Mouse (Mus musculus) urinary bladder, postnatal 25 days (tissue): ENCODE measurements around the gene Cpox.

Experiments used
- DNase-seq: peaks from one replicate; pipeline ENCODE4 v3.0.0; 2022; ENCODE audit warnings: low spot score

Gene Cpox

DNA sequence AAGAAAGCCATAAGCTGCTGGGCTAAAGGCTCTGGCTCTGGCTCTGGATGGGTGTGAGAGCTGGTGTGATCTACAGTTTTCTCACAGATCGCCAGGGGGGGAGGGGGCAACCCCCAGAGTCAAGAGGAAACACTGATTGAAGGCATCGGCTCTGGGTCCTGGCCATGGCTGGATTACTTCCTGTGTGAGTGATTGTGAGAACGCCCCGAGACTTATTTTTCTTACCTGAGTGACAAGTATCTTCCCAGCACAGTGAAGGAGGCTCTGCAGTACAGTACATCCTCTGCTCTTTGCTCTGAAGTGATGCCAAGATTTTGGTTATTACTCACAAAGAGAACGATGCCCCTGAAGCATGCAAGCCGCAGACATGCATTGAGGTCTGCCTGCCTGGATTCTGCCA is 31.7 kb downstream of the Cpox start:
- no peak for DNase-seq

DNA sequence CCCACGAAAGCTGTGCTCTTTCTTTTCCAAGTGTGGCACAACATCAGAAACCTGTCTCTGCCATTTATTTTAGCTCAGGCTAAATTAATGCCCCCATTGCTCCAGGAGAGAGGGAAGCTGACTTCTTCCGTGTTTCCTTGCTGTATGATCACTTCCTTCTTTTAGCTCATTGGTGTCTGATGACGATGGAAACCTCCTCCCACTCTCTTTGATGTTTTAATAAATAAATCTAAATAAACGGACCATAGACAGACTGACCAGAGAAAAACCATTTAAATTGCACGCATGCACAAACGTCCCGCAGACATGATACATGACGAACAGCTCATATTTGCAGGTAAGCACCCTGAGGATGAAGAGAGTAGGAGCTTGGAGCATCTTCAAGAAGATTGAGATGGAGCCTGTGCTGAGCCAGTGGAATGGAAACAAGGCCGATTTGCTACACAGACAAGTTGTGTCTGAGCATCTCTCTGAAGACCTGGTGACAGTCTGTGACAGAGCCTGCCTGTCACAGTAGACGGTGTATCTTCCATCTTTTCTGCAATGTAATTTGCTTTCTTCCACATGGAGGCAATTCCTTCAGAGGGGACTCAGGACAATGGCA is 32.3 kb downstream of the Cpox start:
- no peak for DNase-seq

DNA sequence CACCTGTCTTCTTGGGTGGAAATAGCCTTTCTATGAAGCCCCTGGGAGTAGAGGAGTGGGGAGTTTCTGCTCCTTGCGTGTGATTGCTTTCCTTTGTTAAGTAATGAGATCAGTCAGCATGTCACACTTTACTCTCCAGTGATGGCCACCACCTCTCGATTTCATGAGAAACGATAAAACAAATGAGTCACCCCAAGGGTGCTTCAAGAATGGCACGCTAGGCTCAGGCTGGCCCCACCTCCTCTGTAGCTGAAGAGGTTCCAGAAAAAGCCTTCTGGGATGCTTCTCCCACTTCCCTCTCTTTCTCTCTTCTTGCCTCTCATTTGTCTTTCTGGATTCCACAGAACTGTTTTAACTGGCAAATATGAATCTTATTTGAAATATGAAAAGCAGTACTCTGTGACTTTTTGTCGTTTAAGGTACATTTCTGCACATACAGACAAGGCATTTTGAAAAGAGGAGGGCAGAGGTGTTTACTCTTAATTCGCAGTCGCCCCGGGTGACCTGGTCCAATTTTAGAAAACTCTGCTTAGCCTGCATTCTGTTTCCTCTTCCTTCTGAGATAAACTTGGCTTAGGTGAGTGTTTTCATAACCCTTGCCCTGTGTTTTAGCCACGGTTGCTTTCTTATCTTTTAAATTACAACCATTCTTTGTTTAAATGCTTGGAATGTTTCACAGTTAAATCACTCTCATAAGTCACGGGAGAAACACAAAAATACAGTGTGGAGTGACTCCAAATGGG is 33.5 kb downstream of the Cpox start:
- no peak for DNase-seq

DNA sequence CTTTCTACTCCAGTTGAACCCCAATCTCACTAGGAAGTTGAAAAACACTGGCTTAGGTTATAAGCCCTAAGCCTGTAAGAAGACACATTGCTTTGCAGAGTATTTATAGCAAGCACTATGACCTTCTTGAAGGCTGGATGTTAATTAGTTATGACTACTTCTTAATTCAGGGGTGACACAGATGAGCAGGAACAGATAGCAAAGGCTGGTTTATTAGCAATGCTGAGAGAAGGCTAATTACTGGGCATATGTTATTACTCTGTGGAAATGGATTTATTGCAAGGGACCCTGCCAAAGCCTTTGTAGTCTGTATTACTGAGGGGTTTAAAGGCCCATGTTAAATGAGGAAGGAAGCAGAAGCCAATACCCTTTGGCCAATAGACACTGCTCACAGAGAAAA is 34.9 kb downstream of the Cpox start:
- DNase-seq: no peak

DNA sequence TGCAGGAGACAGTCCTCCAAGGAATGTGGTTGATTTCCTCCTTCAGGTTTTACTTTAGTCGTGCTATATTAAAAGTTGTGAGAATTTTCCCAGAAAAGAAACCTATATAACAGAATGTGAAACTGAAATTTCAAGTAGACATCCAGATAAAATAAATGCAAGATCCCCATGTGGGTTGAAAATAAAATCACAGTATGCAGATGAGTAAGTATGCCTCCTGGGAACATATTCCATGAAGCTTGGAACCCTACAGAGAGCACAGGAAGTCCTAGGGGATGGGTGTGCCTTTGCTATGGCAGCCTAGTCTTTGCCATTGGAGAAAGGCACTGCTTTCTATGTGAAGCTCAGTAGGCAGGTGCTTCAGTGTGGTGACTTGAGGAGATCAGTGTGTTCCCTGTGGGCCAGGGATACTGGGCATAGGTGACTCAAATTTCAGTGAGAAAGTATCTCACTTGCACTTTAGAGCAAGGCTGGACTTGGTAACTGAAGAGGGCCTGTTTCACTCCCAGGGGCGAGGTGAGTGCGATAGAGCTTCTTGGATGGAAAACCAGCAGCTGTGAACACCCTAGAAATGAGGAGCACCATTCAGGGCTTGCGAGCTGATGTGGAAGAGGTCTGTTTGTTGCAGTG is 37.3 kb downstream of the Cpox start:
- no peak for DNase-seq

DNA sequence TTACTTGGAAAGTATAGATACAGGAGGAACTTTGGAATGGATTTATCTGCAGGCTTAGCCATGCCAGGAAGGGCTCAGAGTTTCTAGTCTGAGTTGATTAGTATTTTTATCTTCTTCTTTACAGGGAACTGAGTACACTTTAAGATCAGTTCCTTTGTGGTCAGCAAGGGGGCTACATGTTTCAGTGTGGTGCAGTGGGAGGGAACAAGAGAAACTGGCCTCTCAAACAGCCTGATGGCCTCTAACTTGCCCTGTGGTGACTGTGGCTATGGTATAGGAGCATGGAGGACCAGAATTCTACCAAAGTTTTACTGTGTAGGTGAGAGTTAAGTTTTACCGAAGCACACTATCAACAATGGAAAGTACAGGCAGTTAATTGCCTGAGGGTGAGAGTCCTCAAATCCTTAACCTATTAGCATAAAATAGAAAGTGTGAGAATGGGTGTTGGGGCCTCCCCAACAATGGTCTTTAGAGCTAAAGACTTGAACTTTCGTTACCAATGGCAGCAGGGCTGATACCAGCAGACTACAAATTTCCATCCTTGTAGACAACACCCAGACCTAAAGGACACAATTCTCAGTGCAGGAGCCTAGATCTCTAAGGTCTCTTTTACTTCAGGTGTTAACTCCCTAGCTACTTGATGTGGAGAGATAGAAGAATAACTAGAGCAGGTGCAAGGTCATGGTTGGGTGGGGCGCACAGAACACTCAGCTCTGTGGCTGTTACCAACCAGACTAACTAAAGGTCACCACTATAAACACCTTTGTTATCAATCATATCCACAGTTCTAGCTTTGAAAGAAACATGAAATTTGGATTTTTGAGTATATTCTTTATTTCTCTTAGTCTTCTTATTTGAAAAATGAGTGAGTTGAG is 38.7 kb downstream of the Cpox start:
- no peak for DNase-seq

DNA sequence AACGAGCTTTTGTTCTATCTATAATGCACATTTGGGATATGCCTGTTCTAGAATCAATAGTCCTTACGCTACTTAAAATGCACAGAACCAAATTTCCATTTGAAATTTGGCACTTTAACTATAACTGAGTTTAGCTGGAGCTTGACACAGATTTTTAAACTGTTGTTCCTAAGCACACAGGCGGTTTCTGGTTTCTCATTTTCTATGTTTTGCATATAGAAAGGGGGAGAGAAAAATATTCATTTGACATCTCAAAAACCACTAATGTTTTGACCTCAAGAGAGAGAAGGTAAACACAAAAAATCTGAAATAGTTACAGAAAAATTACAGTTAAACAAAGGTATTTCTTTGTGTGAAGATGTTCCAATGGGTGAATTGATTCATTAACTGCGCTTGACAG is 39.4 kb downstream of the Cpox start:
- no peak for DNase-seq

DNA sequence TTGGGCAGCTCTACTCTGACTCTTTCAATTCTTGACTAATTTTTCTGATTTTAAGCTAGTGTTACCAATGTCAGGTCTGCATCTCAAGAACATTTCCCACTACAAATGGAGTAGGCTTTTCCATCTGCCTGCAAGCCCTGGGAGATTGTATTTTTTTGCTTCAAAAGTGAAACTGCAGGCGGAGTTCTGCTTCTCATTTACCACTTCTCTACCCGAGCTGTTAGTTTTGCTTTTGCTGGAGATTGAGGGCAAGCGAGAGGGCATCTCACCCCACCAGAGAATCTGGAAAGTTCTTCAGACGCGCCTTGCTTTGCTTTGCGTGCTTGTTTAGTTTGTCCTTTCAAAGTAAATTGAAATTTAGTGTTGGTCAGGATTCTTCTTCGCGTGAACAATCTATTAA is 42.1 kb downstream of the Cpox start:
- no peak for DNase-seq

DNA sequence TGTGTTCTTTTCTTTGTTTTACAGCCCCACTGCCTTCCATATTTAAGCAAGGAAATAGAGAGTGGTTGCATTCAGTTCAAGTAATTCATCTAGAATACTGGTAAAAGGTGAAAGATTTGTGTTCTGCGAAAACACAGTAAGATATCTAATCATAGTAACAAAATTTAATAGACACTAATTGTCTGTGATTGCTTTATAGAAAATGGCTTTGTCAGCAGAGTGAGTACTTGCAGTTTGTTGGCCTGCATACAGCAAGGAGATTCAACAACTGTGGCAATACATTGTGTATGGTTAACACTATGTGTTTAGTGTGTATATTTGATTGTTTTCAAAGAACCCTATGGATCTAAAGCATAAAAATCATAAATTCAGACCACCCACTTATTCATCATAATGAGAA is 43.0 kb downstream of the Cpox start:
- DNase-seq: no peak

DNA sequence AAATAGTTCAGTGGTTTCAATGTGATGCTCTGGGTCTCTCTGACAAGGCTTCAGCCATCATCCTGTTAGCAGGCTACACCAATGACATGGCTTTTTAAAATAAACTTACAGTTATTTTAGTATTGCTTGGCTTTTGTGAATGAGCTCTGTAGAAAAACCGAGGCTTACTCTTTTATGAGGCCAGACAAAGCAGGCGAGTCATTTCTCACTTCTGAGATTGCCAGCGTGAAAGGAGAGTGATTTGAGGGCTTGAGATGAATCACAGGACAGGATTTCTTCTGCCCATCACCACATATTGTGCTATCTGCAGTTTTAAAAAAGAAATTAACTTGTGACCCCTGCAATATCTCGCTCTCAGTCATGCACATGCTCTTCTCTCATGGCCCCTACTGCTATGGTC is 44.9 kb downstream of the Cpox start:
- DNase-seq: no peak

DNA sequence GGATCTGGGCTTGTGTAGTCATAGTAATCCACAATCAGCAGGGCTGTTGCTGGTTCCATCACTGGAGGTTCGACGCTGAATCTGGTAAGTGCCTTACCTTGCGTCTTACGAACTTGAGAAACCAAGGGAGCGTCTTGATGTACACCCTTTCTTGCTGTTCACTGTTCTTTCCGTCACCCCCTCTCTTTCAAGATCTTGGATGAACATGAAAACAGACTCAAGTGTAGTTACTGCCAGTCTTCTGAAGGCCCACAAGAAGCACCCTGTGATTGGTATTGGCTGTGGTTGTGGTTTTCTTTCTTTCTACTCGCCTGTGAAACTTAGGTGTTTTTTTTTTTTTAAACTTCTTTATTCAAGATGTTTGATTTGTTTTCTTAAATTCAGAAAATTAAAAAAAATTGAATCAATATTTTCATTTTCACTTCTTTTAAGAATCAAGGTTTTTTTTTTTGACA is 48.6 kb downstream of the Cpox start, which contains the start of gene Gpr15:
Gene Gpr15 (minus strand): TSS at position 405 of the 455 bp plus-strand sequence.
- no peak for DNase-seq

DNA sequence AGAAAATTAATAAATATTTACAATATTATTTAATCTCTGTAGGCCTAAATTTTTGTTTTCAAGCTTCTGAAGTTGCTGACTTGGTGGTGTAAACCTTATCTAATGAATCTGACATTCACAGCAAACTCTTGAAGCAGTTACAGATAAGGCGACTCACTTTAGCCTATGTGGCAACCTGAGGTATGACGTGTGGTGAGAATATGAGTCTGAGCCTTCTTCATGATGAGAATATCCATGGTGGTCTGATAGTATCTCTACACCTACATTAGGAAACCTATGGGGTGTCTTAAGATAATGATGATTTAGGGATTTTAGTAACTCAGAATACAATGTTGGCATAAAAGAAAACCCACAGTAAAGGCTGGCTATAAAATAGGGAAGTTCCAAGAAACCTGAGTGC is 52.2 kb downstream of the Cpox start:
- no peak for DNase-seq

DNA sequence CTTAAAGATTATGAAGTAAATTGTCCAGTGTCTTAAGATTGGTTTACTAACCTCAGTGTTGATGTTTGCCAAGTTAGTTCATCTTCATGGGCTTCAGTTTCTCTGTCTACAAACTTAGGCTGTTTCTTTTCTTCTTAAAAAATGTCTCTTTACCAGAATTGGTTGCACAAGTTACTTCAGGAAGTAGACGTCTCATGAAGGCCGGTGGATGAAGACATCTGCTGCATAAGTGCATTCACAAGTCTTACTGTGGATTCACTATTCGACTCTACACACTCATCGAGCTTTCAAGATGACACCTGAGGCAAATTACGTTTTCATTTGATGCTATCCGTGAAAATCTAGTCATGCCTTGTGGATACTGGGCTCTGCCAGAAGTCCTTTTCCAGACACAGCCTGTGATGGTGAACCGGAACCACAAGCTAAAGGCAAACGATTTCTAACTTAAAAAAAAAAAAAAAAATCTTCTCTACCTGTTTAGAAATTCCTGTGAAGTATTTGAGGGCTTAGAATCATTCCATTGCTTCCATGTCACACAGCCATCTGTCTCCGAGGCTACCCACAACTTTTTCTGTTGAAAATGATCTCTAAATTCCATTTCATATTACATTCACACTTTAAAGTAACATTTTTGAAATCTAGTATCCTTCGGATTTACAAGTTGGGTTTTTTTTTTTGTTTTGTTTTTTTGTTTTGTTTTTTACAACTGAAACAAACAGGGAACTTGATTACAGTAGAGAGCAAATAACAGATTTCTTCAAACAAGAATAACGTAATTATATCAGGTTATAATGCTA is 56.8 kb downstream of the Cpox start:
- no peak for DNase-seq

DNA sequence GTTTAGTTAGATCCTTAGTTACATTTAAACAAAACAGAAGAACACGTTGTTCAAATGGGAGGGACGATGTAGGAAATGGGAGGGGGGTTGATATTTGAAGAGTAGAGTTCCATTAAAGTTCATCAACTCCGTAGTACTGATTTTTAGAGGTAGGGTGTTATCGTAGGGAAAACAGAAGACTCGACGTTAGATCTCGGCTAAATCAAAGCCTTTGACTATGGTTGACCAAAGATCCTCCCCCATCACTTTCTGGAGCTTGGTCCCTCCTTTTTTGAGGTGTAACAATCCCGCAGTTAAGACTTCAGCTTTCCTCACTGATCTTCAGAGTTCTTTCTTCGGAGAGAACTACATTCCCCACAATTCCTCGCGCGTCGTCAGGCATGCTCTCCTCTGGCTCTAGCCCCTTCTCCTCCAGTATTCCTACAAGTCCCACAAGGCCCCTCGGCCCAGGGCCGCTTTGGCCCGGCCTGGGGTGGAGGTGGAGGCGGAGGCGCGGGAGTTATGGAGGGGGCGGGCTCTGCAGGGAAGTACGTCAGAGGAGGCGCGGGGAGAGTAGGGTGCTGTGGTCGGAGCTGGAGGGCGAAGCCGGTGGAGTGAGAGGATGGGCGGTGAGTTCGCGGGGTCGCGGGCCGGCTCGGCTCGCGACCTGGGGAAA is 57.5 kb downstream of the Cpox start, which contains the start of gene Cldnd1:
Gene Cldnd1 (plus strand): TSS at position 434 of the 655 bp plus-strand sequence.
- peak; percentile 87 for DNase-seq

DNA sequence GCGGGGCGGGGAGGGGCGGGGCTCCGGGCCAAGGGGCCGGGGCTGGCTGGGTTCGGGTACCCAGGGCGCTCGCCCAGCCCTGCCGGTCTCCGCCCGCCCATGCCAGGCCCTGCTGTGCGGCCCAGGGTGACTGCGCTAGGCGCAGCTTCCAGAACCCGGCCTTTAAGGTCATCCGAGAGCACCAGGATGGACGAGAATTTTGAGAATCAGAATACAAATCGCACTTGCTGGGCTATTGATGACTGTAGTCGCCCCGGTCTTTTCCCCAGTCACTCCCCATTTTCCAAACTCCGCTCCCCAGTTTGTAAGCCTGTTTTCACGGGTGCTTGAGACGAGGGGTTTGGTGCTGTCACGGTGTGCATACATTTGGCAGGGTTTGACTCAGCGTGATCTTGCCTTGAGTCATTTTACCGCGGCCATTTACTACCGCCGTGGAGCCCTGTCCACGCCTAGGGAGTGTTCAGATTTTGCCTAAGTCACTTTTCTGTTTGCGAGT is 58.1 kb downstream of the Cpox start:
- DNase-seq: peak; percentile 42

DNA sequence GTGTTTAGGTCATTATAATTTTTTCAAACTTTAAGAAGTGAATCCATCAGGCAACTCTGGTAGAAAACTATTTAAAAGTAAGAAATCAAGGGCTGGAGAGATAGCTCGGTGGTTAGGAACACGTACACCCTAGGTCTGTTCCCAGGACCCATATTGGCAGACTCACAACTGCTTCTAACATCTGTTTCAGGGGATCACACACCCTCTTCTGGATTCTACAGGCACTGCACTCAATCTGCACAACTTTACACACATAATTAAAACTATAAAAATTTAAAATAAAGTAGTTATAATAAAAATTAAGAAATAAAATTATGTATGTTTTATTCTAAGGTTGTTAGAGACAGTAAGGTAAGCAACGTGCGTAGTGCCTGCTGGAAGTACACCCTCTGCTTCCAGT is 68.1 kb downstream of the Cpox start:
- no peak for DNase-seq

DNA sequence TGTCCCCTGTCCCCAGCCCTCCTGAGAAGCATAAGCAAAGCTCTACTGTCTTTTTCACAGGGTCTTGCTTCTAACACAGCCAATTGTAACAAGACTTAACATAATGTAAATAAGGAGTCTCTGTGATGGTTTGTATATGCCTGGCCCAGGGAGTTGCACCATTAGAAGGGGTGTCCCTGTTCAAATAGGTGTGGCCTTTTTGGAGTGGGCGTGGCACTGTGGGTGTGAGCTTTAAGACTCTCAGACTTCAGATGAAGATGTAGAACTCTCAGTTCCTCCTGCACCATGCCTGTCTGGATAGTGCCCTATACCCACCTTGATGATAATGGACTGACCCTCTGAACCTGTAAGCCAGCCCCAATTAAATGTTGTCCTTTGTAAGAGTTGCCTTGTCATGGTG is 68.7 kb downstream of the Cpox start:
- DNase-seq: no peak

DNA sequence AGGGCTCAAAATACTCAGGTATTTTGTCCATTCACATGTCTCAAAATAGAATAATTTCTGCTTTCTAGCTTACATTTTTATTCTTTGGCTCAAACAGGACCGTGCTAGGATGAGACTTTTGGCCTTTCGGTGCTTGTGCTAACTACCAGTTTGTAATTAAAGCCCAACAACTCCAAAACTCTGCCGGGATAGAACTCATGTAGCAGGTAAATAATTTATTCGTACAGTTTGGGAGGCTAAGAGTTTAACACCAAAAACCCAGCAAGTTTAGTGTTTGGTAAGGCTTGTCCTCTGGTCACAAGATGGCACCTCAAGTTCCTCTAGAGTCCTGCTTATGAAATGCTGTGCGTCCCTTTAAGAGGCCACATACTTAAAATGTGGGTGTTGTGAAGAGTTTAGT is 70.7 kb downstream of the Cpox start:
- no peak for DNase-seq

DNA sequence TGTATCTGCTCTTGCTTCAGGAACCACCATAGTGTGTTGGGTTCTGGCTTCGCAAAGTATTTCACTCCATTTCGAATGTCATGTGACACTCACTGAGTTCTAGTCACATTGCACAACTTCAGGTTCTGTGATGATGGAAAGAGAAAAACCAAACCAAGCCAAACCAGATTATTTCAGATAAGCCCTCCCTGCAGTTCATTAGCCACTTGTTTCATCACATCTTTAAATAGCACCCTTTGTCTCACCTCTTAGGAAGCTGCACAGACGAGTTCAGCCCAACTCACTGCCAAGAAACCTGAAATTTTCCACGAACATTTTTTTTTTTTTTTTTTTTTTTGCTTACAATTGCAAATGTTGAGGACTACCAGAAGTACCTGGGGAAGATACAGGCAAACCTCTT is 76.6 kb downstream of the Cpox start:
- DNase-seq: no peak

DNA sequence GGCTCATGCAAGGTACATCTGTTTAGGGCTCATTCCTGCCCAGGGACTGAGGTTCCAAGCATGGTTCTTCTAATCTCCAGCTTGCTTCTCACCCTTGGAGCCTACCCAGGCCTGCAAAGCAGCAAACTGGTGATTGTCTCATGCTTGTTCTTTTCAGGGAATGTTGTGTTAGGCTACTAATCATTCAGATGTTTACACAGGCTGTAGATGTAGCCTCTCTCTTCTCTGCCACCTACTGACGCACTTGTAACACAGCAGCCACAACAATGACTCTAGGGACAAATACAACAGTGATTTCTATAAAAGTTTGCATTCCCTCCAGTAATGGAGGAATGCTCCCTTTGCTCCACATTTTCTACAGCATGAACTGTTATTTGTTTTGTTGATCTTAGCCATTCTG is 81.2 kb downstream of the Cpox start:
- no peak for DNase-seq

DNA sequence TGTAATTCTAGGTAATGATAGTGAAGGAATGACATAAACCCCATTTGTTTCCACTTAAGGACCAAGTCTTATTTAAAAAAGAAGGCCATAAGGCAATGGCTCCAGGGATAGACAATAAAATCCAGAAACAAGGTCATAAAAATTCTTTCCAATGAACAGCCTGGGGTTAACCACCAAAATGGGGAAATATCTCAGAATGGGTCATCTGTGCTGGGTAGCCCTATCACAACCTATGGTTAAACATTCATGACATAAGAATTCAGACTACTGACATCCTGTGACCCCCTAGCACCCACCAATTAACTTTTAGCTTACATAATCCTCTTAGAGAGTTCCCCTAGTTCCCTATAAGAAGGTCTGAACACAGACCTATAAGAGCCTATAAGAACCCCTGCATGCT is 86.1 kb downstream of the Cpox start:
- DNase-seq: no peak
